Mouse (Mus musculus) intestine, postnatal 0 days (tissue): ENCODE results near the gene Prr5. TPM values are rescaled to one million over a fixed set of nuclear protein-coding genes. Genes with fewer than 3 reads are reported as not detected.

ENCODE experiments used
- ATAC-seq: fragments of 200-750 bp; cut with Nextera tagmentation; 2 replicates; pipeline ENCODE4 v1.8.0; 2017; ENCODE audit warnings: mild to moderate bottlenecking, moderate TSS enrichment, moderate library complexity
- H3K27ac ChIP-seq: fragments of 300-500 bp; sonication (generic); 2 replicates; pipeline ENCODE4 v1.5.1; 2014; ENCODE audit warnings: mild to moderate bottlenecking, low read depth, low read length, moderate library complexity
- H3K27me3 ChIP-seq: fragments of 300-500 bp; sonication (generic); replicated peaks from 2 replicates; pipeline ENCODE4 v1.6.1; 2014; ENCODE audit warnings: low read length, mixed read lengths; ENCODE audit not compliant: control insufficient read depth, insufficient read depth
- H3K36me3 ChIP-seq: fragments of 300-500 bp; sonication (generic); 2 replicates; pipeline ENCODE4 v1.6.1; 2014; ENCODE audit warnings: mild to moderate bottlenecking, moderate library complexity; ENCODE audit not compliant: control insufficient read depth, insufficient read depth
- H3K4me1 ChIP-seq: fragments of 300-500 bp; sonication (generic); replicated peaks from 2 replicates; pipeline ENCODE4 v1.6.1; 2014; ENCODE audit warnings: antibody characterized with exemption, low read length, mixed read lengths; ENCODE audit not compliant: control insufficient read depth, insufficient read depth
- H3K4me2 ChIP-seq: fragments of 300-500 bp; sonication (generic); replicated peaks from 2 replicates; pipeline ENCODE4 v1.6.1; 2014; ENCODE audit warnings: low read depth, mild to moderate bottlenecking, moderate library complexity
- H3K4me3 ChIP-seq: fragments of 300-500 bp; sonication (generic); 2 replicates; pipeline ENCODE4 v1.5.1; 2014; ENCODE audit warnings: low read depth, low read length
- H3K9ac ChIP-seq: fragments of 300-500 bp; sonication (generic); 2 replicates; pipeline ENCODE4 v1.6.1; 2014; ENCODE audit warnings: mild to moderate bottlenecking, low read depth, low read length
- H3K9me3 ChIP-seq: fragments of 300-500 bp; sonication (generic); 2 replicates; pipeline ENCODE4 v1.6.1; 2016; ENCODE audit warnings: mixed run types; ENCODE audit not compliant: control insufficient read depth
- CTCF ChIP-seq: sonication (generic); IDR thresholded peaks from 2 replicates; pipeline ENCODE4 v1.5.1; 2016; ENCODE audit warnings: low read depth, mild to moderate bottlenecking, control low read depth, antibody characterized with exemption, moderate library complexity
- WGBS: fragments of 180-500 bp; shearing (Covaris S2); extraction: QIAGEN DNeasy Blood & Tissue Kit; methylation state at CpG from one replicate; pipeline ENCODE4 v1.1.7; 2014; 5-methylcytosine and 5-hydroxymethylcytosine counted together
- polyA plus RNA-seq: library from polyadenylated mRNA; unstranded; fragments of >200 nt; fragmentation: Nextera tagmentation; extraction: Ambion mirVana; gene quantifications from 2 replicates; pipeline ENCODE4 v1.2.1, GENCODE M21; 2015

Prr5 gene
- polyA plus RNA-seq, 1 experiment from 2014 or later: 68.5 TPM

DNA sequence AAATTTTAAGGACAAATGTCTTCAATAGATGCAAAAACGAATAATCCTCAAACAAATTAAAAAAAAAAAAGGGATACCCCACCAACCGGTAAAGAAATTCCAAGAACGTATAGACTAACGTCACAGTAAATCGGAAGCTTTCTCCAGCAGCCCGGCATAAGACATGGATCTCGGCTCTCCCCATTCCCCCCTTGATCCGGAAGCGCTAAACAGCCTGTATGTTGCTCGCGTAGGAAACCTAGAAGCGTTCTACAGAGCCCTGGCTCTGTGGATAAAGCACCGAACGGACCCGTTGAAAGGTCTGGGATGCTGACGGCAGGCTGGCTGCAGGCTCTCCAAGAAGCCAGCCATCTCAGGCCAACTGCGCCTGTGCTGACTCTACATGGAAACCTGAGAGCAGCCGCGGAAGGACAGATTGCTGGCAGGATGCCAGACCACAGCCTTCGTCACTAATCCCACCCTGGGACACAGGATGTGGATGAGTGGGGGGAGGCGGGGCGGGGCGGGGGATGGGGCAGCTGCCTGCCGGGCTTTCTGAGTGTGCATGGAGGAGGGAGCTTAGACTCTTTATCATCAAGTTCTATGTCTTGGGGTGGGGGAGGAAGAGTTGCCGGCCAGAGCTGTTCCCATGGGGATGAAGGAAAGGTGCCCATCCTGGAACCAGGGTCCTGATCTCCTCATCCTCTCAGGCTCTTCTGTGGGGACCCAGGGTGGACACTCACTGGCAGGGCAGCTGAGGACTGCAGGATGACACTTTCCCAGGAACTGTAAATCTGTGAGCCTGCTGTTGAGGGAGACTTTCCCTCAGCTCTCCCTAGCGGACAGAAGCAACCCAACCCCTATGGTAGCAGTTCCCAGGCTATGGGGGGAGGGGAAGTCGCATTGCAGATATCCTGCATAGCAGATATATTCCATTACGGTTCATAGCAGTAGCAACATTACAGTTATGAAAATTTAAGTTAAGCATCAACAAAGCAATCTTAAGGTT lies 15.1 kb upstream of the Prr5 start:
- Histone ChIP-seq H3K9ac (no peak overlapping the region), H3K36me3 (no peaks in the 10 kb centered on the region), H3K4me2 (peak overlapping the region; percentile 64), H3K4me3 (peak overlapping the region; percentile 26), H3K27me3 (no peaks in the 10 kb centered on the region), H3K4me1 (no peaks in the 10 kb centered on the region), H3K9me3 (no peaks in the 10 kb centered on the region), H3K27ac (peak overlapping the region; percentile 60)
- WGBS: 4% methylated on average over 28 of the region's 28 CpGs
- TF ChIP-seq CTCF: peak; percentile 60
- ATAC-seq: peak; percentile 70

- no peaks in the 10 kb centered on the region for H3K9me3 ChIP-seq
- no peaks in the 10 kb centered on the region for H3K27me3 ChIP-seq
- H3K4me1 ChIP-seq: no peaks in the 10 kb centered on the region
- ATAC-seq: no peak
- H3K27ac ChIP-seq: peak overlapping the region; percentile 60
- WGBS: 61% methylated on average over 10 of the region's 10 CpGs
- no peak overlapping the region for H3K4me3 ChIP-seq
- TF ChIP-seq CTCF: no peak
- H3K4me2 ChIP-seq: 0 out of 2 replicates have a peak overlapping the region, but pooled peaks have one; percentile 64
- H3K9ac ChIP-seq: no peak overlapping the region
- H3K36me3 ChIP-seq: no peaks in the 10 kb centered on the region
Measured at GRCm38 (mm10) chr15:84654975-84655374, 14.4 kb upstream of the Prr5 start.

GRCm38 (mm10) chr15:84656689-84657088 lies 12.7 kb upstream of the Prr5 start:
- no peak overlapping the region for H3K4me2 ChIP-seq
- no peaks in the 10 kb centered on the region for H3K27me3 ChIP-seq
- H3K4me1 ChIP-seq: no peaks in the 10 kb centered on the region
- no peaks in the 10 kb centered on the region for H3K9me3 ChIP-seq
- no peak overlapping the region for H3K27ac ChIP-seq
- H3K36me3 ChIP-seq: no peaks in the 10 kb centered on the region
- no peak overlapping the region for H3K9ac ChIP-seq
- WGBS: 91% methylated on average over 3 of the region's 3 CpGs
- no peak for ATAC-seq
- H3K4me3 ChIP-seq: no peak overlapping the region
- TF ChIP-seq CTCF: peak; percentile 28; the same call in 1 of the 2 replicates

DNA sequence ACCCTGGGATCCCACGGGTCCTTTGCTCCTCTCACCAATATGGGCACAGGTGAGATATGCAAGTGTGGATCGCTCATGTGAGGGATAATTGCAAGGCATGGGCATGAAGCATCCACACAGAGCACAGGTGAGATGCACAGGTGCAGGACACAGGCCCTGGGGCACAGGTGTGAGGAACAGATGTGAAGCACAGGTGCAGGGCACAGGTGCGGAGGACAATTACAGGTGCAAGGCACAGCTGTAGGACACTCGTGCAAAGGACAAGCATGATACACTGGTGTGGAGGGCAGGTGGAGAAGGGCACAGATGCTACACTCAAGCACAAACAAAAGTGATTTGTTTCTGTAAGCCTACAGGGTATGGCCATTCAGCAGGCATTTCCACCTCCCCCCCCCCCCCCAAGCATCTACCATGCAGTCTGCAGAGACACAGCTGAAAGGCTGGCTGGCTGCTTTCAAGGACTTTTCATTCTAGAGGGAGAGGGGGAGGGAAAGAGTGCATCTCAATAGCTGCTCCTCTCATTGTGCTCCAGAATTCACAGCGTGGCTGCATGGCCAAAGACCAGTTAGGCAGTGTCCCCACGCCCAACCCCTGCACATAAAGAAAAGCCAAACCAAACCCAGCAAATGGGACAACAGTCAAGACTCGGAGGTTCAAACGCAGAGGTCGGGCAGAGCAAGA lies 11.9 kb upstream of the Prr5 start:
- no peak overlapping the region for H3K4me3 ChIP-seq
- 72% methylated on average over 9 of the region's 9 CpGs for WGBS
- no peaks in the 10 kb centered on the region for H3K9me3 ChIP-seq
- H3K27me3 ChIP-seq: no peaks in the 10 kb centered on the region
- no peaks in the 10 kb centered on the region for H3K4me1 ChIP-seq
- no peak overlapping the region for H3K4me2 ChIP-seq
- no peak overlapping the region for H3K9ac ChIP-seq
- ATAC-seq: no peak
- H3K27ac ChIP-seq: no peak overlapping the region
- TF ChIP-seq CTCF: no peak
- no peaks in the 10 kb centered on the region for H3K36me3 ChIP-seq

DNA sequence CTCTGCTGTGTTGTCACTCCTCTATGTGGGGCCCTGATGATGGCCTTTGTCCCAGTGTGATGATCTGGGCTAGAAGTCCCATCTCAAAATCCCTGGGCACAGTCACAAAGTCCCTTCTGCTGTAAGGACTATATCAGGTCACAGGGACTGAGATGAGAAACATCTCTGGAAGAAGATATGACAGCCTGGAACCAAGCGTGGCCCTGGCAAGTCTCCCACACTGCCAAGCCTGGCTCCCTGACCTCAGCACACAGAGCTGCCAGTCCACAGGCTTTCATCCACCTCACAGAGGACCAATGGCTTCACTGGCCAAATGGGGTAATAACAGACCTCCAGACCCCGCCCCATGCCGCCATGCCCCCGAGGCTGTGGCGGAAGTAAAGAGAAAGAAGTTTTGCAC lies 10.8 kb upstream of the Prr5 start:
- no peak overlapping the region for H3K4me3 ChIP-seq
- no peaks in the 10 kb centered on the region for H3K4me1 ChIP-seq
- no peaks in the 10 kb centered on the region for H3K27me3 ChIP-seq
- 81% methylated on average over 5 of the region's 5 CpGs for WGBS
- ATAC-seq: no peak
- H3K36me3 ChIP-seq: no peaks in the 10 kb centered on the region
- no peak overlapping the region for H3K4me2 ChIP-seq
- no peak overlapping the region for H3K9ac ChIP-seq
- TF ChIP-seq CTCF: no peak
- H3K27ac ChIP-seq: no peak overlapping the region
- no peaks in the 10 kb centered on the region for H3K9me3 ChIP-seq

GRCm38 (mm10) chr15:84659856-84660255 lies 9.6 kb upstream of the Prr5 start:
- no peak for ATAC-seq
- H3K27me3 ChIP-seq: no peaks in the 10 kb centered on the region
- WGBS: 80% methylated on average over 5 of the region's 5 CpGs
- H3K9me3 ChIP-seq: no peaks in the 10 kb centered on the region
- TF ChIP-seq CTCF: no peak
- no peak overlapping the region for H3K4me3 ChIP-seq
- H3K9ac ChIP-seq: no peak overlapping the region
- no peaks in the 10 kb centered on the region for H3K36me3 ChIP-seq
- no peak overlapping the region for H3K27ac ChIP-seq
- no peak overlapping the region for H3K4me2 ChIP-seq
- H3K4me1 ChIP-seq: no peaks in the 10 kb centered on the region
